Mouse (Mus musculus) left cerebral cortex, postnatal 25 days (tissue): ENCODE data around the gene Gm8720. TPM values are rescaled to one million over a fixed set of nuclear protein-coding genes. Genes with fewer than 3 reads are reported as not detected.
"Not testable (repeated sequence)": the region's sequence is repeated elsewhere in the genome, so short reads cannot be mapped to it uniquely, and the experiment has no call there.

Experiments used
- DNase-seq, 2 experiments: peaks; one replicate each; pipeline ENCODE4 v3.0.0; 2022; ENCODE audit warnings: low spot score in 2 of 2, mixed read lengths in 1 of 2
- intact Hi-C: fragments of 180-260 bp; cut with DNase I; formaldehyde crosslinking; loops from one replicate; pipeline ENCODE4 v1.15.1; 2025
- total RNA-seq, 2 experiments: library from RNA; stranded (reverse); gene quantifications; 2 replicates each; pipeline ENCODE4 v1.2.3; 2021

The Gm8720 gene
- not detected for total RNA-seq

DNA sequence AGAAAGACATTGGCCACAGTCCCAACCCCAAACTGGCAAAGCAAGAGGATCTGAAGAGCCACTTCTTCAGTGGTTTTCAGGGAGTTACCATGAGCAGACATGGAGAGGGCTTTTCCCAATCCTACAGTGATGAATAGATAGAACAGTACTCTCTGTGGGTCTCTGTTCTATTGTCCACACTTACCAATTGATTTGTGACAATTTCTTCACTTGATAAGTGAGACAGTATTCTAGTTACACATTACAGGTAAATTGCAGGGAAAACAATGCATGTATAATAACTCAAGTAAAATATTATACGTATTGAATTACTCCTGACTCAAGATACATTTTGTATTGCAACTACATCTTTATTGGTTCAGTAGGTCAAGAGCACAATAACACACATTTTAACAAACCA, at the start of gene Gm8720:
Gene Gm8720 (minus strand): TSS at position 101 of the 400 bp plus-strand sequence.
- DNase-seq, intact Hi-C loops: not testable (repeated sequence)

DNA sequence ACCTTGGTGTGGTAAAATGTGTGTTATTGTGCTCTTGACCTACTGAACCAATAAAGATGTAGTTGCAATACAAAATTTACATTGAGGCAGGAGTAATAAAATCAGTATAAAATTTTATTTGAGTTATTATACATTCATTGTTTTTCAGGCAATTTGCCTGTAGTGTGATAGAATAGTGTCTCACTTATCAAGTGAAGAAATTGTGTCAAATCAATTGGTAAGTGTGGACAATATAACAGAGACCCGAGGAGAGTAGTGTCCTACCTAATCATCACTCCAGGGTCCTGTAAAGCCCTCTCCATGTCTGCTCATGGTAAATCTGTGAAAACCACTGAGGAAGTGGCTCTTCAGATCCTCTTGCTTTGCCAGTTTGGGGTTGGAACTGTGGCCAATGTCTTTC, 12.0 kb downstream of the Gm8720 start, which contains the start of gene Vmn1r163:
Gene Vmn1r163 (plus strand): TSS at position 301 of the 400 bp plus-strand sequence.
- intact Hi-C loops, DNase-seq: not testable (repeated sequence)

DNA sequence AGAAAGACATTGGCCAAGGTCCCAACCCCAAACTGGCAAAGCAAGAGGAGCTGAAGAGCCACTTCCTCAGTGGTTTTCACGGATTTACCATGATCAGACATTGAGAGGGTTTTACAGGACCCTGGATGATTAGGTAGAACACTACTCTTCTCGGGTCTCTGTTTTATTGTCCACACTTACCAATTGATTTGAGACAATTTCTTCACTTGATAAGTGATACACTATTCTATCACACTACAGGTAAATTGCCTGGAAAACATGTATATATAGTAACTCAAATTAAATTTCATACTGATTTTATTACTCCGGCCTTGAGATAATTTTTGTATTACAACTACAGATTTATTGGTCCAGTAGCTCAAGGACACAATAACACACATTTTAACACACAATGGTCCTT, 47.4 kb downstream of the Gm8720 start, which contains the start of gene Gm4216:
Gene Gm4216 (minus strand): TSS at position 101 of the 400 bp plus-strand sequence.
- DNase-seq, intact Hi-C loops: not testable (repeated sequence)

Other genes starting within 250 kb of the Gm8720 start
- not detected for gene Vmn1r159, start 223.9 kb downstream of the Gm8720 start, total RNA-seq
- not detected for gene Vmn1r160, start 196.2 kb downstream of the Gm8720 start, total RNA-seq
- not detected for gene Gm4214, start 82.8 kb downstream of the Gm8720 start, total RNA-seq
- gene Gm4216, start 47.5 kb downstream of the Gm8720 start, total RNA-seq = not detected
- not detected for gene Vmn1r163, start 11.9 kb downstream of the Gm8720 start, total RNA-seq
- gene Gm10662, start 77.0 kb upstream of the Gm8720 start, total RNA-seq = not detected
- not detected for gene Vmn1r165, start 149.9 kb upstream of the Gm8720 start, total RNA-seq
- not detected for gene Vmn1r166, start 184.2 kb upstream of the Gm8720 start, total RNA-seq
- not detected for gene Gm6902, start 211.4 kb upstream of the Gm8720 start, total RNA-seq
- gene Nlrp4e, start 233.7 kb upstream of the Gm8720 start, total RNA-seq = not detected